Mouse (Mus musculus) liver, adult 2 months (tissue): ENCODE measurements around the gene Ppard.

ENCODE experiments used
- CTCF ChIP-seq: fragments of 200-500 bp; IDR thresholded peaks from 2 replicates; pipeline ENCODE4 v1.5.1; 2011; ENCODE audit warnings: low read depth, low read length, control low read depth
- POLR2A ChIP-seq: fragments of 200-500 bp; IDR thresholded peaks from 2 replicates; pipeline ENCODE4 v1.6.1; 2011; ENCODE audit warnings: low read length, control low read depth; ENCODE audit not compliant: insufficient read depth; ENCODE audit errors: extremely low read depth

- TF ChIP-seq CTCF (no peak), POLR2A (no peak)
These were observed 19.8 kb downstream of the Ppard start for GRCm38 (mm10) chr17:28252281-28252648.
